Mouse (Mus musculus): ENCODE measurements around the gene Ypel1. TPM values are rescaled to one million over a fixed set of nuclear protein-coding genes. Genes with fewer than 3 reads are reported as not detected.
A peak's percentile ranks its signal among the peaks of the same experiment; 100 is the strongest.

Gene Ypel1
- 2.8 and 3.9 TPM in 2 replicates for polyA plus RNA-seq (2015; fragmentation: Nextera tagmentation; extraction: Ambion mirVana)

GRCm38 (mm10) chr16:17069511-17070443, at the start of gene Ypel1:
Ypel1 (plus strand) TSS chr16:17069696.

GRCm38 (mm10) chr16:17110771-17111743, 41.6 kb downstream of the Ypel1 start, which contains the start of gene Ppil2:
Ppil2 (minus strand) TSS chr16:17111257.

GRCm38 (mm10) chr16:17124871-17125520, 55.5 kb downstream of the Ypel1 start, which contains the start of gene 2610318N02Rik:
2610318N02Rik (minus strand) TSS chr16:17125167.

GRCm38 (mm10) chr16:17132089-17132905, 62.8 kb downstream of the Ypel1 start, which contains the start of gene Sdf2l1:
Sdf2l1 (minus strand) TSS chr16:17132383.

MicroRNA genes within 50 kb of the gene (microRNA counts, 519-probe panel; counts per million panel counts)
- microRNA mmu-miR-130b (6,751 counts per million, percentile 61 among the panel's probes with 10 or more counts), microRNA mmu-miR-301b (88.3 counts per million)

Other genes with a start within 250 kb of the Ypel1 start
- 0.12 TPM in 1 of 2 replicates, not detected in the other for gene Spag6l, start 240.2 kb upstream of the Ypel1 start, polyA plus RNA-seq (2015; fragmentation: Nextera tagmentation; extraction: Ambion mirVana)
- 19.5 and 31.4 TPM in 2 replicates for gene Igll1, start 205.7 kb upstream of the Ypel1 start, polyA plus RNA-seq (2015; fragmentation: Nextera tagmentation; extraction: Ambion mirVana)
- gene Top3b, start 199.0 kb upstream of the Ypel1 start, polyA plus RNA-seq (2015; fragmentation: Nextera tagmentation; extraction: Ambion mirVana) = 37.2 and 40.3 TPM in 2 replicates
- gene Vpreb1, start 198.9 kb upstream of the Ypel1 start, polyA plus RNA-seq (2015; fragmentation: Nextera tagmentation; extraction: Ambion mirVana) = 17.3 and 25.3 TPM in 2 replicates
- 7.7 and 9.3 TPM in 2 replicates for gene Ppm1f, start 173.2 kb upstream of the Ypel1 start, polyA plus RNA-seq (2015; fragmentation: Nextera tagmentation; extraction: Ambion mirVana)
- gene Mapk1, start 86.3 kb upstream of the Ypel1 start, polyA plus RNA-seq (2015; fragmentation: Nextera tagmentation; extraction: Ambion mirVana) = 89.7 and 91.6 TPM in 2 replicates
- gene Ppil2, start 41.6 kb downstream of the Ypel1 start, polyA plus RNA-seq (2015; fragmentation: Nextera tagmentation; extraction: Ambion mirVana) = 61.7 and 73.1 TPM in 2 replicates
- 19.2 and 20.5 TPM in 2 replicates for gene 2610318N02Rik, start 55.5 kb downstream of the Ypel1 start, polyA plus RNA-seq (2015; fragmentation: Nextera tagmentation; extraction: Ambion mirVana)
- gene Sdf2l1, start 62.7 kb downstream of the Ypel1 start, polyA plus RNA-seq (2015; fragmentation: Nextera tagmentation; extraction: Ambion mirVana) = 39.0 and 43.5 TPM in 2 replicates
- 16.6 and 18.1 TPM in 2 replicates for gene Ydjc, start 74.9 kb downstream of the Ypel1 start, polyA plus RNA-seq (2015; fragmentation: Nextera tagmentation; extraction: Ambion mirVana)
- 0.64 and 0.76 TPM in 2 replicates for gene Ccdc116, start 77.5 kb downstream of the Ypel1 start, polyA plus RNA-seq (2015; fragmentation: Nextera tagmentation; extraction: Ambion mirVana)
- 223 and 235 TPM in 2 replicates for gene Ube2l3, start 133.0 kb downstream of the Ypel1 start, polyA plus RNA-seq (2015; fragmentation: Nextera tagmentation; extraction: Ambion mirVana)
- gene Rimbp3, start 138.9 kb downstream of the Ypel1 start, polyA plus RNA-seq (2015; fragmentation: Nextera tagmentation; extraction: Ambion mirVana) = 0.07 and 0.11 TPM in 2 replicates
- 0.69 and 0.85 TPM in 2 replicates for gene Hic2, start 163.9 kb downstream of the Ypel1 start, polyA plus RNA-seq (2015; fragmentation: Nextera tagmentation; extraction: Ambion mirVana)
- 5.3 and 6.3 TPM in 2 replicates for gene Tmem191c, start 206.4 kb downstream of the Ypel1 start, polyA plus RNA-seq (2015; fragmentation: Nextera tagmentation; extraction: Ambion mirVana)

All from spleen, postnatal 0 days (tissue).